Mouse (Mus musculus) embryonic fibroblast, embryonic 13.5 days (primary cell): ENCODE results near the gene Atxn3.

Experiments
- CTCF ChIP-seq: IDR thresholded peaks from 2 replicates; pipeline ENCODE4 v1.5.1; 2011; ENCODE audit warnings: mild to moderate bottlenecking, control low read depth, low read length, moderate library complexity, borderline replicate concordance; ENCODE audit not compliant: insufficient read depth
- POLR2A ChIP-seq: IDR thresholded peaks from 2 replicates; pipeline ENCODE4 v1.6.1; 2011; ENCODE audit warnings: low read depth, mild to moderate bottlenecking, control low read depth, low read length, moderate library complexity

DNA sequence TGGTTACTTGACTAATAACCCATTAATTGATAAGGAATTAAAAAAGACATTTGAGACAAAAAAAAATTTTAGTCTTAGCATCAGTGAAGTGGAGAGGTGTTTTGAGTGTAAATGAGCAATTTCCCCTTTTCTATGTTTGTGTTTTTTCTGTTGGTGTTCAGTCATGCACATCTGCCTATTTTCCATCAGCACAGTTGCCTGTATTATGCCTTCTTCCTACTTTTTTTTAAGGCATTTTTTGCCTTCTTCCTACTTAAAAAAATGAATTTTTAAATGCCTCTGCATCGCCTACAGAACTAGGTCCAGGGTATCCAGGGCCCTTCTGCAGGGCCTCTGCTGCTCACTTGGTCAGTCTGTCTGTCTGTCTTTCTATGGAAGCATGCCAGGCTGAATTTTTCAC is 20.5 kb upstream of the Atxn3 start:
- no peak for TF ChIP-seq CTCF
- TF ChIP-seq POLR2A: no peak
